Mouse (Mus musculus): ENCODE data around the gene Rab43. TPM values are rescaled to one million over a fixed set of nuclear protein-coding genes. Genes with fewer than 3 reads are reported as not detected.
"Not testable (repeated sequence)": the region's sequence is repeated elsewhere in the genome, so short reads cannot be mapped to it uniquely, and the experiment has no call there.

The Rab43 gene
- polyA plus RNA-seq, 1 experiment: 14.8 TPM

GRCm38 (mm10) chr6:87774909-87775308 lies 37.1 kb downstream of the Rab43 start:
- H3K36me3 ChIP-seq (ENCODE audit: control insufficient read depth, insufficient read depth): no peaks in the 10 kb centered on the region
- TF ChIP-seq SRF (IDR thresholded peaks at IDR 0.05; ENCODE audit: control insufficient read depth, insufficient read length, low read depth) (no peak), TCF12 (IDR thresholded peaks at IDR 0.05; ENCODE audit: insufficient read depth, poor library complexity, severe bottlenecking) (no peak), POLR2AphosphoS2 (IDR thresholded peaks at IDR 0.05; ENCODE audit: insufficient read length, low read depth) (no peak), E2F4 (IDR thresholded peaks at IDR 0.05; ENCODE audit: insufficient read depth) (no peak), USF1 (IDR thresholded peaks at IDR 0.05; ENCODE audit: low read depth) (no peak), POLR2A (IDR thresholded peaks at IDR 0.05; ENCODE audit: insufficient read length, low read depth) (no peak), MAX (IDR thresholded peaks at IDR 0.05; ENCODE audit: low read depth) (no peak), MYOD1 (IDR thresholded peaks at IDR 0.05; ENCODE audit: control insufficient read depth in 1 of 3, insufficient read length in 2 of 3, low read depth in 2 of 3) (no peak)
- peak overlapping the region; percentile 53 for H3K4me2 ChIP-seq (ENCODE audit: low read depth)
- no peaks in the 10 kb centered on the region for H3K79me2 ChIP-seq (ENCODE audit: control insufficient read depth, insufficient read depth)
- H3K4me3 ChIP-seq: no peak overlapping the region
- no peak overlapping the region for H3ac ChIP-seq (ENCODE audit: control insufficient read depth, insufficient read length)
- no peaks in the 10 kb centered on the region for H3K27me3 ChIP-seq (ENCODE audit: control insufficient read depth, insufficient read depth, insufficient read length)

GRCm38 (mm10) chr6:87774466-87774865 lies 37.5 kb downstream of the Rab43 start:
- Histone ChIP-seq H3K27me3 (ENCODE audit: control insufficient read depth, insufficient read depth, insufficient read length) (no peaks in the 10 kb centered on the region), H3K79me2 (ENCODE audit: control insufficient read depth, insufficient read depth) (no peaks in the 10 kb centered on the region), H3K36me3 (ENCODE audit: control insufficient read depth, insufficient read depth) (no peaks in the 10 kb centered on the region), H3ac (ENCODE audit: control insufficient read depth, insufficient read length) (no peak overlapping the region), H3K4me3 (no peak overlapping the region), H3K4me2 (ENCODE audit: low read depth) (peak overlapping the region; percentile 53)
- TF ChIP-seq MYOG (IDR thresholded peaks at IDR 0.05; ENCODE audit: control insufficient read depth in 1 of 3, insufficient read depth in 1 of 3, insufficient read length in 2 of 3, low read depth in 2 of 3) (no peak), SRF (IDR thresholded peaks at IDR 0.05; ENCODE audit: control insufficient read depth, insufficient read length, low read depth) (no peak), REST (IDR thresholded peaks at IDR 0.05; ENCODE audit: insufficient read depth, insufficient read length) (no peak), TCF12 (IDR thresholded peaks at IDR 0.05; ENCODE audit: insufficient read depth, poor library complexity, severe bottlenecking) (no peak), CEBPB (IDR thresholded peaks at IDR 0.05; ENCODE audit: insufficient read depth, poor library complexity, severe bottlenecking) (no peak), USF1 (IDR thresholded peaks at IDR 0.05; ENCODE audit: low read depth) (no peak), POLR2AphosphoS2 (IDR thresholded peaks at IDR 0.05; ENCODE audit: insufficient read length, low read depth) (no peak), MAX (IDR thresholded peaks at IDR 0.05; ENCODE audit: low read depth) (no peak), MYOD1 (IDR thresholded peaks at IDR 0.05; ENCODE audit: control insufficient read depth in 1 of 3, insufficient read length in 2 of 3, low read depth in 2 of 3) (no peak), POLR2A (IDR thresholded peaks at IDR 0.05; ENCODE audit: insufficient read length, low read depth) (no peak), TCF3 (IDR thresholded peaks at IDR 0.05; ENCODE audit: insufficient read length, low read depth) (no peak), E2F4 (IDR thresholded peaks at IDR 0.05; ENCODE audit: insufficient read depth) (no peak)

- no peak overlapping the region for H3K4me2 ChIP-seq (ENCODE audit: low read depth)
- no peaks in the 10 kb centered on the region for H3K36me3 ChIP-seq (ENCODE audit: control insufficient read depth, insufficient read depth)
- no peak overlapping the region for H3K4me3 ChIP-seq
- no peak overlapping the region for H3ac ChIP-seq (ENCODE audit: control insufficient read depth, insufficient read length)
- no peaks in the 10 kb centered on the region for H3K27me3 ChIP-seq (ENCODE audit: control insufficient read depth, insufficient read depth, insufficient read length)
- no peak for TF ChIP-seq POLR2A (IDR thresholded peaks at IDR 0.05; ENCODE audit: insufficient read length, low read depth)
- no peak for TF ChIP-seq MYOG (IDR thresholded peaks at IDR 0.05; ENCODE audit: control insufficient read depth in 1 of 3, insufficient read depth in 1 of 3, insufficient read length in 2 of 3, low read depth in 2 of 3)
- no peak for TF ChIP-seq CEBPB (IDR thresholded peaks at IDR 0.05; ENCODE audit: insufficient read depth, poor library complexity, severe bottlenecking)
- TF ChIP-seq USF1 (IDR thresholded peaks at IDR 0.05; ENCODE audit: low read depth): no peak
- TF ChIP-seq TCF12 (IDR thresholded peaks at IDR 0.05; ENCODE audit: insufficient read depth, poor library complexity, severe bottlenecking): no peak
- TF ChIP-seq E2F4 (IDR thresholded peaks at IDR 0.05; ENCODE audit: insufficient read depth): no peak
- TF ChIP-seq REST (IDR thresholded peaks at IDR 0.05; ENCODE audit: insufficient read depth, insufficient read length): no peak
- no peak for TF ChIP-seq SRF (IDR thresholded peaks at IDR 0.05; ENCODE audit: control insufficient read depth, insufficient read length, low read depth)
- TF ChIP-seq MAX (IDR thresholded peaks at IDR 0.05; ENCODE audit: low read depth): no peak
- TF ChIP-seq TCF3 (IDR thresholded peaks at IDR 0.05; ENCODE audit: insufficient read length, low read depth): no peak
- H3K79me2 ChIP-seq (ENCODE audit: control insufficient read depth, insufficient read depth): no peaks in the 10 kb centered on the region
Observed at GRCm38 (mm10) chr6:87770626-87771025, 41.3 kb downstream of the Rab43 start.

GRCm38 (mm10) chr6:87764296-87764695 lies 47.7 kb downstream of the Rab43 start:
- H3K4me2 ChIP-seq (ENCODE audit: low read depth); H3ac ChIP-seq (ENCODE audit: control insufficient read depth, insufficient read length); H3K79me2 ChIP-seq (ENCODE audit: control insufficient read depth, insufficient read depth); H3K4me3 ChIP-seq; H3K36me3 ChIP-seq (ENCODE audit: control insufficient read depth, insufficient read depth): not testable (repeated sequence)
- H3K27me3 ChIP-seq (ENCODE audit: control insufficient read depth, insufficient read depth, insufficient read length): peaks cover 20% of the 10 kb centered on the region

- Histone ChIP-seq H3K4me2 (ENCODE audit: low read depth) (no peak overlapping the region), H3K27me3 (ENCODE audit: control insufficient read depth, insufficient read depth, insufficient read length) (peaks cover 20% of the 10 kb centered on the region)
- TF ChIP-seq POLR2AphosphoS2 (IDR thresholded peaks at IDR 0.05; ENCODE audit: insufficient read length, low read depth) (no peak), CEBPB (IDR thresholded peaks at IDR 0.05; ENCODE audit: insufficient read depth, poor library complexity, severe bottlenecking) (no peak), MYOG (IDR thresholded peaks at IDR 0.05; ENCODE audit: control insufficient read depth in 1 of 3, insufficient read depth in 1 of 3, insufficient read length in 2 of 3, low read depth in 2 of 3) (no peak), TCF12 (IDR thresholded peaks at IDR 0.05; ENCODE audit: insufficient read depth, poor library complexity, severe bottlenecking) (no peak), E2F4 (IDR thresholded peaks at IDR 0.05; ENCODE audit: insufficient read depth) (no peak), USF1 (IDR thresholded peaks at IDR 0.05; ENCODE audit: low read depth) (no peak), MYOD1 (IDR thresholded peaks at IDR 0.05; ENCODE audit: control insufficient read depth in 1 of 3, insufficient read length in 2 of 3, low read depth in 2 of 3) (no peak), SRF (IDR thresholded peaks at IDR 0.05; ENCODE audit: control insufficient read depth, insufficient read length, low read depth) (no peak), POLR2A (IDR thresholded peaks at IDR 0.05; ENCODE audit: insufficient read length, low read depth) (no peak), REST (IDR thresholded peaks at IDR 0.05; ENCODE audit: insufficient read depth, insufficient read length) (no peak), TCF3 (IDR thresholded peaks at IDR 0.05; ENCODE audit: insufficient read length, low read depth) (no peak), MAX (IDR thresholded peaks at IDR 0.05; ENCODE audit: low read depth) (no peak)
Observed at GRCm38 (mm10) chr6:87763376-87764280, 48.3 kb downstream of the Rab43 start.

More at GRCm38 (mm10) chr6:87763376-87764280, 48.3 kb downstream of the Rab43 start:
- H3K4me3 ChIP-seq: no peak overlapping the region
- H3K36me3 ChIP-seq (ENCODE audit: control insufficient read depth, insufficient read depth): no peaks in the 10 kb centered on the region
- H3ac ChIP-seq (ENCODE audit: control insufficient read depth, insufficient read length): no peak overlapping the region
- no peaks in the 10 kb centered on the region for H3K79me2 ChIP-seq (ENCODE audit: control insufficient read depth, insufficient read depth)

Measured in myocyte (in vitro differentiated cells).